Mouse (Mus musculus) olfactory bulb, adult 2 months (tissue): ENCODE measurements at regions not wholly inside any gene's neighbourhood (a gene's known extent, or its start where the extent isn't known, plus 50 kb on each side); places are given as distances from the start of the nearest gene placed in this dataset.

Source experiments
- CTCF ChIP-seq: fragments of 200-500 bp; IDR thresholded peaks from 2 replicates; pipeline ENCODE4 v1.5.1; 2012; ENCODE audit warnings: low read depth, mild to moderate bottlenecking, low read length, moderate library complexity; ENCODE audit not compliant: insufficient read depth
- POLR2A ChIP-seq: fragments of 200-500 bp; IDR thresholded peaks from 2 replicates; pipeline ENCODE4 v1.6.1; 2012; ENCODE audit warnings: mild to moderate bottlenecking, low read depth, low read length, moderate library complexity; ENCODE audit not compliant: insufficient read depth

- TF ChIP-seq CTCF (no peak), POLR2A (no peak)
Measured at GRCm38 (mm10) chr16:86115587-86116376, 214.2 kb upstream of the Adamts5 start.
